Mouse (Mus musculus) heart, embryonic 11.5 days (tissue): ENCODE measurements around the gene Mme. TPM values are rescaled to one million over a fixed set of nuclear protein-coding genes. Genes with fewer than 3 reads are reported as not detected.

Experiments used
- ATAC-seq: fragments of 200-750 bp; cut with Nextera tagmentation; replicated peaks from 2 replicates; pipeline ENCODE4 v1.8.0; 2017; ENCODE audit warnings: moderate library complexity; ENCODE audit not compliant: insufficient number of reproducible peaks, low FRiP score, low TSS enrichment
- H3K27ac ChIP-seq: fragments of 300-500 bp; sonication (generic); 2 replicates; pipeline ENCODE4 v1.5.1; 2014; ENCODE audit warnings: mild to moderate bottlenecking, low read depth, low read length
- H3K27me3 ChIP-seq: fragments of 300-500 bp; sonication (generic); 2 replicates; pipeline ENCODE4 v1.6.1; 2014; ENCODE audit warnings: mild to moderate bottlenecking, low read length, mixed read lengths; ENCODE audit not compliant: control insufficient read depth, insufficient read depth
- H3K36me3 ChIP-seq: fragments of 300-500 bp; sonication (generic); 2 replicates; pipeline ENCODE4 v1.6.1; 2014; ENCODE audit warnings: mild to moderate bottlenecking, low read length, moderate library complexity, mixed read lengths; ENCODE audit not compliant: control insufficient read depth, insufficient read depth
- H3K4me1 ChIP-seq: fragments of 300-500 bp; sonication (generic); 2 replicates; pipeline ENCODE4 v1.6.1; 2014; ENCODE audit warnings: low read length; ENCODE audit not compliant: control insufficient read depth, insufficient read depth
- H3K4me2 ChIP-seq: fragments of 300-500 bp; sonication (generic); 2 replicates; pipeline ENCODE4 v1.6.1; 2014; ENCODE audit warnings: mild to moderate bottlenecking, moderate library complexity
- H3K4me3 ChIP-seq: fragments of 300-500 bp; sonication (generic); 2 replicates; pipeline ENCODE4 v1.5.1; 2014; ENCODE audit warnings: low read depth, low read length
- H3K9ac ChIP-seq: fragments of 300-500 bp; sonication (generic); 2 replicates; pipeline ENCODE4 v1.6.1; 2014; ENCODE audit warnings: mild to moderate bottlenecking, low read depth, low read length, moderate library complexity
- H3K9me3 ChIP-seq: fragments of 300-500 bp; sonication (generic); replicated peaks from 2 replicates; pipeline ENCODE4 v1.6.1; 2016; ENCODE audit warnings: low read length; ENCODE audit not compliant: control insufficient read depth
- WGBS: fragments of 180-500 bp; shearing (Covaris S2); extraction: QIAGEN DNeasy Blood & Tissue Kit; methylation state at CpG from one replicate; pipeline ENCODE4 v1.1.7; 2014; ENCODE audit not compliant: insufficient replicate concordance; 5-methylcytosine and 5-hydroxymethylcytosine counted together
- polyA plus RNA-seq: library from polyadenylated mRNA; unstranded; fragments of >200 nt; fragmentation: Nextera tagmentation; extraction: Ambion mirVana; gene quantifications from 2 replicates; pipeline ENCODE4 v1.2.1, GENCODE M21; 2014

Gene Mme
- polyA plus RNA-seq, 1 experiment from 2014 or later: 10.8 TPM

DNA sequence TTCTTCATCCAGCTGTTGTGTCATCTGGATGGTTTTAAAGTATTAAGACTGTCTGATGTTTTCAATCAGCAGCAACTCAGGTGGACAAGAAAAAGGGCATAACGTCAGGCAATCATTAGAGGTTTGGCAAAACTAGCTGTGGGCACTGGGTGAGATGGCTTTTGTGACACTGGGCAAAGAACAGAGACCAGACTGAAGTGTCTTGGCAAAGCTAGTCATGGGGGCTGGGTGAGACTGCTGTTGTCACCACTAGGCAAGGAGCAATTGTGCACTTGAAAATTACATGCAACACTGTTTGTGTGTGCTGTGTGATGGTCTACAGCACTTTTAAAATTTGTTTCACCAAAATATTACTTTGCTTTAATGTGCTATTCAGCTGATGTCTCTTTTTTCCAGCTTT, 175.9 kb downstream of the Mme start:
- ATAC-seq: no peak
- Histone ChIP-seq H3K27me3 (no peaks in the 10 kb centered on the region), H3K4me1 (no peaks in the 10 kb centered on the region), H3K27ac (no peak overlapping the region), H3K36me3 (no peaks in the 10 kb centered on the region), H3K9me3 (no peaks in the 10 kb centered on the region), H3K4me2 (no peak overlapping the region), H3K9ac (no peak overlapping the region), H3K4me3 (no peak overlapping the region)
- WGBS: 76% methylated on average over 1 of the region's 1 CpGs

DNA sequence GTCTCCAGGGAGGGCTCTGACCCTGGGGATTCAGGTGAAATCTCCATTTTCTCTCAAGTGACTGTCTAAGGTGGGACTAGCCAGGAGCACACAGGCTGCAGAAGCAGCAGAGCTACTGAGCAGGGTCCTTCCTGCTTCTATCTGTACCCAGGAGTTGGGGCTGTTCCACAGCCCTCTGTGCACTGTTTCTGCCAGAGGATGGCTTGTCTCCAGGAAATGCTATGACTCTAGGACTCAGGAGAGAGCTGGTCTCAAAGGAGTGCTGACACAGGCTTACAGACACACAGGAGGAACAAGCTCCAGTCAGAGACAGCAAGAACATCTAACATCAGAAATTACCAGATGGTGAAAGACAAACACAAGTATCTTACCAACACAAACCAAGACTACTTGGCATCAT, 176.4 kb downstream of the Mme start:
- no peaks in the 10 kb centered on the region for H3K9me3 ChIP-seq
- no peaks in the 10 kb centered on the region for H3K27me3 ChIP-seq
- no peak for ATAC-seq
- no peak overlapping the region for H3K4me2 ChIP-seq
- H3K9ac ChIP-seq: no peak overlapping the region
- H3K4me1 ChIP-seq: no peaks in the 10 kb centered on the region
- H3K4me3 ChIP-seq: no peak overlapping the region
- H3K36me3 ChIP-seq: no peaks in the 10 kb centered on the region
- no peak overlapping the region for H3K27ac ChIP-seq

DNA sequence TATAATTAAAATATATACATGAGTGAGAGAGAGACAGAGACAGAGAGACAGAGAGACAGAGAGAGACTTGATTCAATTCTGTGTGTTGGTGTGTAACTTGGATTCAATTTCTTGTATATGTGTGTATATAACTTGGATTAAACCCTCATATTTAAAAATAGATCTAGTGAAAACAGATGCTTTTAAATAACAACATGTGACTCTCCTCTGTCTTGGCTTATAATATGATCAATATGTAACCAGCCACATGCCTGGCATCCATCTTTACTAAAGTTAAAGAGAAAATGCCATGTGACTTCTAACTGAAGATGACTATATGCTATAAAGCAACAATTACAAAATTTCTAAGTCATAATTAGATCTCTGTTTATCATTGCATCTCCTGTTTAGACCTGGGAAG, 182.2 kb downstream of the Mme start:
- no peaks in the 10 kb centered on the region for H3K9me3 ChIP-seq
- H3K27ac ChIP-seq: no peak overlapping the region
- no peak overlapping the region for H3K4me2 ChIP-seq
- H3K27me3 ChIP-seq: no peaks in the 10 kb centered on the region
- no peaks in the 10 kb centered on the region for H3K36me3 ChIP-seq
- no peak overlapping the region for H3K4me3 ChIP-seq
- ATAC-seq: no peak
- H3K4me1 ChIP-seq: no peaks in the 10 kb centered on the region
- no peak overlapping the region for H3K9ac ChIP-seq

Other genes with a start within 250 kb of the Mme start
- gene Gm34302, start 242.3 kb downstream of the Mme start, polyA plus RNA-seq: 1.3 TPM in 1 of 2 replicates, not detected in the other